Mouse (Mus musculus): Measurements from ENCODE around the gene Tas1r3. TPM values are rescaled to one million over a fixed set of nuclear protein-coding genes. Genes with fewer than 3 reads are reported as not detected.

The Tas1r3 gene
- total and polyA plus RNA-seq, 2 experiments from 2014 or later = 0.12 to 0.38 TPM

DNA sequence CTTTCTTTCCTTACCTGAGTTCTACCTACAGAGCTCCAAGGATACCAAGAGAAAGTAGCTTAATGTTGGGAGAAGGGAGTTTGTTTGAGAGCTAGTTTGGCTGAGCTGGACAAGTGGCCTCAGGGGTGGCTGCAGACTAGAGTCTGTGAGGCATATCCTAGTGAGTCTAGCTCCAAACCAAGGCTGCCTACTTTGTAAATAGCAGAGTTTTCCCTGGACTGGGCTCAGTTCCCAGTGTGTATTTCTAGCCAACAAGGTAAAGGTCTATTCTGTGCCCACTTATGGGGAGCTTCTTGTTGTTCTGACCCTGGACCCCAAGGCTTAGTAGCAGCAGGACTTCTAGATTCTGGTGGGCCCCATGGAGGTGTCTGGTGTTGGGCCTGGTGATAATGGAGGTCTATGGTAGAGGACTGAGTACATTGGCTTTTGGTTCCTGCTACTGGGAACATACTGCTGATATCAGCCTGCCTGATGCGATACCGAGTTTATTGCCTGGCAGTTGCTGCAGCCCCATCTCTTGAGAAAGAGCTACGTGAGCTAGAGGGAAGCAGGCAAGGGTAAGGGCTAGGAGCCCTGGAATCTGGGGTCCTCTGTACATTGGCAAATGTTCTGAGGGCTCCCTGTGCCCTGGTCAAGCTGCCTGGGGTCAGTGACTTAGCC lies 13.2 kb downstream of the Tas1r3 start:
- Histone ChIP-seq H3K27ac (ENCODE audit: low read depth, low read length) (no peak overlapping the region), H3K4me2 (ENCODE audit: low read depth, low read length, poor library complexity, severe bottlenecking) (0 out of 2 replicates have a peak overlapping the region, but pooled peaks have one; percentile 24), H3K36me3 (ENCODE audit: insufficient read depth, low read length) (peaks cover 16% of the 10 kb centered on the region), H3K27me3 (ENCODE audit: insufficient read depth, low read length) (no peaks in the 10 kb centered on the region), H3K4me1 (ENCODE audit: insufficient read depth, low read length) (peaks cover 17% of the 10 kb centered on the region), H3K9me3 (ENCODE audit: low read length) (no peaks in the 10 kb centered on the region), H3K4me3 (ENCODE audit: low read depth, low read length) (no peak overlapping the region), H3K9ac (replicated peaks; ENCODE audit: low read length, poor library complexity, severe bottlenecking) (no peak overlapping the region)
- DNase-seq (ENCODE audit: low spot score) = no peak
- 96% methylated on average over 3 of the region's 3 CpGs for WGBS
- TF ChIP-seq CTCF (IDR thresholded peaks at IDR 0.05) = no peak
- no peak for ATAC-seq (ENCODE audit: low FRiP score)

- no peak for DNase-seq (ENCODE audit: low spot score)
- H3K27ac ChIP-seq (ENCODE audit: low read depth, low read length) = no peak overlapping the region
- H3K4me3 ChIP-seq (ENCODE audit: low read depth, low read length) = peak overlapping the region; percentile 86; the same call in 1 of the 2 replicates
- no peak for ATAC-seq (ENCODE audit: low FRiP score)
- TF ChIP-seq CTCF (IDR thresholded peaks at IDR 0.05) = no peak
- no peaks in the 10 kb centered on the region for H3K9me3 ChIP-seq (ENCODE audit: low read length)
- H3K36me3 ChIP-seq (ENCODE audit: insufficient read depth, low read length) = peaks cover 11% of the 10 kb centered on the region
- H3K9ac ChIP-seq (replicated peaks; ENCODE audit: low read length, poor library complexity, severe bottlenecking) = no peak overlapping the region
- H3K27me3 ChIP-seq (ENCODE audit: insufficient read depth, low read length) = no peaks in the 10 kb centered on the region
- peaks cover 17% of the 10 kb centered on the region for H3K4me1 ChIP-seq (ENCODE audit: insufficient read depth, low read length)
- WGBS = 92% methylated on average over 2 of the region's 2 CpGs
- H3K4me2 ChIP-seq (ENCODE audit: low read depth, low read length, poor library complexity, severe bottlenecking) = peak overlapping the region; percentile 24; the same call in 1 of the 2 replicates
Measured at GRCm38 (mm10) chr4:155849391-155849790, 13.8 kb downstream of the Tas1r3 start.

- ATAC-seq (ENCODE audit: low FRiP score) (no peak), DNase-seq (ENCODE audit: low spot score) (no peak)
- peaks cover 17% of the 10 kb centered on the region for H3K4me1 ChIP-seq (ENCODE audit: insufficient read depth, low read length)
- H3K9me3 ChIP-seq (ENCODE audit: low read length) = no peaks in the 10 kb centered on the region
- 56% methylated on average over 7 of the region's 7 CpGs for WGBS
- peak overlapping the region; percentile 86 for H3K4me3 ChIP-seq (ENCODE audit: low read depth, low read length)
- H3K9ac ChIP-seq (replicated peaks; ENCODE audit: low read length, poor library complexity, severe bottlenecking) = peak overlapping the region; percentile 86
- no peak overlapping the region for H3K27ac ChIP-seq (ENCODE audit: low read depth, low read length)
- no peaks in the 10 kb centered on the region for H3K27me3 ChIP-seq (ENCODE audit: insufficient read depth, low read length)
- TF ChIP-seq CTCF (IDR thresholded peaks at IDR 0.05) = no peak
- 0 out of 2 replicates have a peak, but pooled peaks cover 3% of the 10 kb centered on the region for H3K36me3 ChIP-seq (ENCODE audit: insufficient read depth, low read length)
- peak overlapping the region; percentile 95 for H3K4me2 ChIP-seq (ENCODE audit: low read depth, low read length, poor library complexity, severe bottlenecking)
Measured at GRCm38 (mm10) chr4:155848434-155849095, 14.6 kb downstream of the Tas1r3 start.

GRCm38 (mm10) chr4:155847591-155848352 lies 15.4 kb downstream of the Tas1r3 start:
- no peaks in the 10 kb centered on the region for H3K36me3 ChIP-seq (ENCODE audit: insufficient read depth, low read length)
- peak overlapping the region; percentile 86 for H3K4me3 ChIP-seq (ENCODE audit: low read depth, low read length)
- no peaks in the 10 kb centered on the region for H3K27me3 ChIP-seq (ENCODE audit: insufficient read depth, low read length)
- H3K9ac ChIP-seq (replicated peaks; ENCODE audit: low read length, poor library complexity, severe bottlenecking) = peak overlapping the region; percentile 86
- peak overlapping the region; percentile 82 for H3K27ac ChIP-seq (ENCODE audit: low read depth, low read length)
- under 1% methylated on average over 65 of the region's 69 CpGs for WGBS
- TF ChIP-seq CTCF (IDR thresholded peaks at IDR 0.05) = no peak
- H3K9me3 ChIP-seq (ENCODE audit: low read length) = no peaks in the 10 kb centered on the region
- DNase-seq (ENCODE audit: low spot score) = no peak
- H3K4me2 ChIP-seq (ENCODE audit: low read depth, low read length, poor library complexity, severe bottlenecking) = peak overlapping the region; percentile 95
- H3K4me1 ChIP-seq (ENCODE audit: insufficient read depth, low read length) = peaks cover 17% of the 10 kb centered on the region
- peak; percentile 56 for ATAC-seq (ENCODE audit: low FRiP score)

DNA sequence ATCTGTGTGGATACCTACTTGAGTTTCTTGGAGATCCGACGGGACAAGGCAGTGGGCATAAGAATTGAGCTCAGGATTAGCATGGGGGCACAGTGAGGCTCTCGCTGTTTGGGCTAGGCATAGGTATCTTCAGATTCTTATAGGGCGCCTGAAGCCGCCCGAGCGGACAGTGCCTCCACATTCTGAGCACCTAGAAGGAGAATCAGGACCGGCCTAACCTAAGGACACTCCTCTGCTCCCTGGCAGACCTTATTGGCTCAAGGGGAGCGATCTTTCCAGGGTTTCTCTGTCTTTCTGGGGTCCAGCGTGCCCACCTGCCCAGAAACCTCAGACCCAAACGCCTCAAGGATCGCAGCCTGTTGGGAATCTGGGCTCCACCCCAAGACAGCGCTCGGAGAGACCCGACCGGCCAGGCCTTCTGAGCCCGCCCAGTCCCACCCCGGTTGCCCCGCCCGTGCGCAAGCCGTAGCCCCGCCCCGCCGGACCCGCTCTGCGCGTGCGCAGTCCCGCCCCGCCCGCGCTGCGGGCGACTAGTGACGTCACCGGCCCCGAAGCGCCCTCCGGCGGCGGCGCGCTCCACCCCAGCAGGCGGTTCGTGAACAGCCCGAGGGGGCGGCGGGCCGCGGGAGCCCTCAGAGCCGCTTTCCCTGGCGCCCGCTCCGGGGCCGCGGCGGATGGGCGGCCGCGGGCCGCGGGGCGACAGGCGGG lies 16.1 kb downstream of the Tas1r3 start, which contains the start of gene Dvl1:
Gene Dvl1, plus strand, starts transcription at position 532 of the 708 bp plus-strand sequence.
- TF ChIP-seq CTCF (IDR thresholded peaks at IDR 0.05) = peak; percentile 55
- Histone ChIP-seq H3K9me3 (ENCODE audit: low read length) (no peaks in the 10 kb centered on the region), H3K4me2 (ENCODE audit: low read depth, low read length, poor library complexity, severe bottlenecking) (peak within 1 kb of the TSS; percentile 95), H3K36me3 (ENCODE audit: insufficient read depth, low read length) (no peaks in the 10 kb centered on the region), H3K9ac (replicated peaks; ENCODE audit: low read length, poor library complexity, severe bottlenecking) (peak within 1 kb of the TSS; percentile 86), H3K4me3 (ENCODE audit: low read depth, low read length) (peak within 1 kb of the TSS; percentile 86), H3K27ac (ENCODE audit: low read depth, low read length) (peak within 1 kb of the TSS; percentile 82), H3K27me3 (ENCODE audit: insufficient read depth, low read length) (no peaks in the 10 kb centered on the region), H3K4me1 (ENCODE audit: insufficient read depth, low read length) (peaks cover 17% of the 10 kb centered on the region)
- WGBS = 5% methylated on average over 23 of the region's 65 CpGs
- ATAC-seq (ENCODE audit: low FRiP score) (peak; percentile 87), DNase-seq (ENCODE audit: low spot score) (peak; percentile 86)
